Mouse (Mus musculus) small intestine, adult 2 months (tissue): ENCODE results near the gene Zfp408. TPM values are rescaled to one million over a fixed set of nuclear protein-coding genes. Genes with fewer than 3 reads are reported as not detected.
"Not testable (repeated sequence)": the region's sequence is repeated elsewhere in the genome, so short reads cannot be mapped to it uniquely, and the experiment has no call there.

ENCODE experiments used
- H3K27ac ChIP-seq: fragments of 200-500 bp; 2 replicates; pipeline ENCODE4 v1.5.1; 2012; ENCODE audit warnings: low read depth, low read length, control low read depth, inconsistent platforms; ENCODE audit not compliant: insufficient read depth
- H3K27me3 ChIP-seq: fragments of 200-500 bp; 2 replicates; pipeline ENCODE4 v1.6.1; 2012; ENCODE audit warnings: mild to moderate bottlenecking, moderate library complexity, low read length, inconsistent platforms; ENCODE audit not compliant: control insufficient read depth, insufficient read depth
- H3K36me3 ChIP-seq: fragments of 200-500 bp; 2 replicates; pipeline ENCODE4 v1.6.1; 2012; ENCODE audit warnings: mild to moderate bottlenecking, low read length, control low read depth, inconsistent platforms; ENCODE audit not compliant: control insufficient read depth, insufficient read depth
- H3K4me1 ChIP-seq: fragments of 200-500 bp; 2 replicates; pipeline ENCODE4 v1.6.1; 2012; ENCODE audit warnings: low read length, inconsistent platforms, mixed read lengths; ENCODE audit not compliant: control insufficient read depth, insufficient read depth, insufficient read length
- H3K4me3 ChIP-seq: fragments of 200-500 bp; 2 replicates; pipeline ENCODE4 v1.5.1; 2012; ENCODE audit warnings: low read depth, mild to moderate bottlenecking, control low read depth, inconsistent platforms, low read length, moderate library complexity
- CTCF ChIP-seq: fragments of 200-500 bp; IDR thresholded peaks from 2 replicates; pipeline ENCODE4 v1.5.1; 2012; ENCODE audit warnings: low read depth, mild to moderate bottlenecking, control low read depth, inconsistent platforms, low read length, moderate library complexity, mixed read lengths; ENCODE audit not compliant: insufficient replicate concordance, insufficient read length; ENCODE audit errors: extremely low read depth
- POLR2A ChIP-seq: fragments of 200-500 bp; IDR thresholded peaks from 2 replicates; pipeline ENCODE4 v1.6.1; 2012; ENCODE audit warnings: low read depth, mild to moderate bottlenecking, control low read depth, inconsistent platforms, low read length, moderate library complexity
- WGBS: fragments of 180-500 bp; shearing (Covaris S2); methylation state at CpG from one replicate; pipeline ENCODE4 v1.1.7; 2018; 5-methylcytosine and 5-hydroxymethylcytosine counted together
- polyA plus RNA-seq: library from polyadenylated mRNA; depleted of rRNA; stranded (reverse); fragments of >200 nt; gene quantifications from 2 replicates; pipeline ENCODE4 v1.2.3, GENCODE M21; 2012

Gene Zfp408
- polyA plus RNA-seq, 1 experiment, result 11.0 TPM

GRCm38 (mm10) chr2:91632316-91632715, 17.3 kb downstream of the Zfp408 start:
- Histone ChIP-seq H3K27me3 (no peaks in the 10 kb centered on the region), H3K4me1 (no peaks in the 10 kb centered on the region), H3K36me3 (no peaks in the 10 kb centered on the region), H3K27ac (no peak overlapping the region), H3K4me3 (no peak overlapping the region)
- WGBS, result 51% methylated on average over 5 of the region's 5 CpGs
- no peak for TF ChIP-seq POLR2A
- no peak for TF ChIP-seq CTCF

- no peak overlapping the region for H3K27ac ChIP-seq
- WGBS, result 82% methylated on average over 5 of the region's 5 CpGs
- TF ChIP-seq CTCF (no peak), POLR2A (no peak)
- no peaks in the 10 kb centered on the region for H3K36me3 ChIP-seq
- no peaks in the 10 kb centered on the region for H3K27me3 ChIP-seq
- no peak overlapping the region for H3K4me3 ChIP-seq
- no peaks in the 10 kb centered on the region for H3K4me1 ChIP-seq
These were observed 17.8 kb downstream of the Zfp408 start for GRCm38 (mm10) chr2:91631826-91632225.

- Histone ChIP-seq H3K27me3 (no peaks in the 10 kb centered on the region), H3K4me3 (no peak overlapping the region), H3K36me3 (no peaks in the 10 kb centered on the region), H3K27ac (no peak overlapping the region), H3K4me1 (no peaks in the 10 kb centered on the region)
- 92% methylated on average over 12 of the region's 12 CpGs for WGBS
- TF ChIP-seq CTCF, result no peak
- no peak for TF ChIP-seq POLR2A
These were observed 19.2 kb downstream of the Zfp408 start for GRCm38 (mm10) chr2:91630384-91630783.

GRCm38 (mm10) chr2:91629682-91630081, 19.9 kb downstream of the Zfp408 start:
- no peak overlapping the region for H3K4me3 ChIP-seq

GRCm38 (mm10) chr2:91628171-91628570, 21.4 kb downstream of the Zfp408 start:
- H3K4me1 ChIP-seq, result no peaks in the 10 kb centered on the region
- no peak overlapping the region for H3K27ac ChIP-seq
- WGBS, result 87% methylated on average over 8 of the region's 8 CpGs
- no peaks in the 10 kb centered on the region for H3K27me3 ChIP-seq
- H3K4me3 ChIP-seq, result no peak overlapping the region
- H3K36me3 ChIP-seq, result no peaks in the 10 kb centered on the region
- TF ChIP-seq CTCF, result no peak
- no peak for TF ChIP-seq POLR2A

More at GRCm38 (mm10) chr2:91629682-91630081, 19.9 kb downstream of the Zfp408 start:
- Histone ChIP-seq H3K4me1 (no peaks in the 10 kb centered on the region), H3K27ac (no peak overlapping the region), H3K27me3 (no peaks in the 10 kb centered on the region), H3K36me3 (no peaks in the 10 kb centered on the region)
- TF ChIP-seq CTCF (no peak), POLR2A (no peak)
- 76% methylated on average over 18 of the region's 18 CpGs for WGBS

GRCm38 (mm10) chr2:91627486-91627885, 22.1 kb downstream of the Zfp408 start:
- H3K27ac ChIP-seq, result no peak overlapping the region
- H3K36me3 ChIP-seq, result no peaks in the 10 kb centered on the region
- H3K4me3 ChIP-seq, result no peak overlapping the region
- no peaks in the 10 kb centered on the region for H3K27me3 ChIP-seq
- H3K4me1 ChIP-seq, result no peaks in the 10 kb centered on the region
- 64% methylated on average over 5 of the region's 5 CpGs for WGBS
- TF ChIP-seq POLR2A (no peak), CTCF (no peak)

- not testable (repeated sequence) for H3K27me3 ChIP-seq, H3K27ac ChIP-seq, H3K4me3 ChIP-seq, H3K4me1 ChIP-seq
- 75% methylated on average over 7 of the region's 7 CpGs for WGBS
- peaks cover 23% of the 10 kb centered on the region for H3K36me3 ChIP-seq
These were observed 26.2 kb downstream of the Zfp408 start for GRCm38 (mm10) chr2:91623366-91623765.

GRCm38 (mm10) chr2:91622356-91622755, 27.2 kb downstream of the Zfp408 start:
- 94% methylated on average over 5 of the region's 5 CpGs for WGBS
- TF ChIP-seq POLR2A, result no peak
- TF ChIP-seq CTCF, result no peak
- H3K36me3 ChIP-seq, result peaks cover 30% of the 10 kb centered on the region
- no peaks in the 10 kb centered on the region for H3K27me3 ChIP-seq
- H3K4me3 ChIP-seq, result no peak overlapping the region
- H3K4me1 ChIP-seq, result no peaks in the 10 kb centered on the region
- no peak overlapping the region for H3K27ac ChIP-seq

GRCm38 (mm10) chr2:91609370-91609769, 40.2 kb downstream of the Zfp408 start:
- H3K27me3 ChIP-seq, H3K4me3 ChIP-seq, H3K4me1 ChIP-seq, H3K27ac ChIP-seq: not testable (repeated sequence)
- H3K36me3 ChIP-seq, result peaks cover 40% of the 10 kb centered on the region
